Mouse (Mus musculus): ENCODE data around the gene Smoc1.
A peak's percentile ranks its signal among the peaks of the same experiment; 100 is the strongest.

Smoc1 gene

DNA sequence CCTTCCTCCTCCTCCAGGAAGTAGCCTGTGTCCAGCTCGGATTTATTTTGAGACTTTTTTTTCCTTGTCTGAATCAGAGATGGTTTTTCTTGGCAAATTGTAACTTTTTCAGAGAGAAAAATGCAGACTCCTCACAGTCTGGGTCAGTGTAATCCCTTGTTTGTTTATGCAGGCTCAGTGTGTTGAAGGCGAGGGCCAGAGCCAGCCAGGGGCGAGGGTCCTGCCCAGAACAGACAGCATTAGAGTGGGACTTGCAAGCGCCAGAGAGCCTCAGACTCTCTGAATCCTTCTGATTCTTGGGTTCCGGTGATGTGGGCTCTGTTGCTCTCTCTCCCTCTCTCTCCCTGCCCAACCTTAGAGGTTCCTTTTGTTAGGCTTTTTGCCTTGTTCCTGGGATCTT, 53.7 kb downstream of the Smoc1 start:
- DNase-seq (ENCODE audit: low spot score in 2 of 2): no peak

DNA sequence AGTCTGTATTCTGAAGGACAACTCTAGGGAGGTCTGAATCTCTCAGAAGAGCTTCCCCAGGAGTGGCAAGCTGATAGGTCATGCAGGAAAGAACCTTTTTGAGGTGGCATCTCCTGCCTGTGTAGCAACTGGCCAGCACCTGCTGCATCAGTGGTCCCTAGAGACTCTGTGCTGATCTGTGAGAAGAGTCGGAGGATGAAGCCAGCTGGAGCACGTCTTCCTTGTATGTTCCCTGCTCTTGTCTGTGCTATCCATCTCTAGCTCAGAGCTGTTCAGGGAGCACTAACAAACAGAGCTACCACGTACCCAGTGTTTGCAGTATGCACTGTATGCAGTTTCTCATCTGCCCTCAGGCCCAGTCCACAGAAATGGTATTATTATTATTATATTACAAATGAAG, 54.4 kb downstream of the Smoc1 start:
- DNase-seq (ENCODE audit: low spot score in 2 of 2): no peak

DNA sequence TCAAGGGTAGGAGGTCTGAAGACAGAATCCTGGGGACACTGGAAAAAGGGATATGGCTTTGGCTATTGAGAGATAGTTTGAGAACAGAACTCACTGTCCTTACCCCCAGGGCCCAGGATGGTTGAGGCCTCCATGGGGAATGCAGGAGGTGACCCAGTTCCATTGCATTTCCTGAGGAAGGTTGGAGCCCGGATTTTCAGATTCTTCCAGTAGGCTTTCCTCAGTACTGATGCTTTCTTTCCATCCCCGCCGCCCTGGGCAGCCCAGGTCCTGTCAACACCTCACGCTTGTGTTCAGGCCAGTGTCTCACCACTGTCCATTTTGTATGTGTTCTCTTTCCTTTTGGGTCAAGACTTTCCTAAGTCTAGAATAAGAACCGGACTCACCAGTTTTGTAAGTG, 56.5 kb downstream of the Smoc1 start:
- DNase-seq (ENCODE audit: low spot score in 2 of 2): no peak

DNA sequence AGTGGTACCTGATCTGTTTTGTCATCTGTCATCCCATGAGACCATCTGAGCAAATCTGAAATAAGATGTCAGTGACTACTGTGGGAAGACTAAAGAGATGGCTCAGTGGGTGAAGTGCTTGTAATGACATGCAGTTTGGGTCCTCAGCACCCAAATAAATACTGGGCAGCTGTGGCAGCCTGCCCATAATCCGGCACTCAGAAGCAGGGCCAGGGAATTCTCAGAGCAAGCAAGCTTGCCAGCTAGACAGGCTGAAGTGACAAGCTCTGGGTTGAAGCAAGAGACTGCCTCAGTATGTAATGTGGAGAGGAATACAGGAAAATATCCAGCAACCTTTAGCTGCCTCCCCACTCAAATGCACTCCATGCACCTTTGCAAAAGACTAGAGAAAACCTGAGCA, 58.6 kb downstream of the Smoc1 start:
- peak in 1 of 2 experiments; percentile 21 for DNase-seq (ENCODE audit: low spot score in 2 of 2)

DNA sequence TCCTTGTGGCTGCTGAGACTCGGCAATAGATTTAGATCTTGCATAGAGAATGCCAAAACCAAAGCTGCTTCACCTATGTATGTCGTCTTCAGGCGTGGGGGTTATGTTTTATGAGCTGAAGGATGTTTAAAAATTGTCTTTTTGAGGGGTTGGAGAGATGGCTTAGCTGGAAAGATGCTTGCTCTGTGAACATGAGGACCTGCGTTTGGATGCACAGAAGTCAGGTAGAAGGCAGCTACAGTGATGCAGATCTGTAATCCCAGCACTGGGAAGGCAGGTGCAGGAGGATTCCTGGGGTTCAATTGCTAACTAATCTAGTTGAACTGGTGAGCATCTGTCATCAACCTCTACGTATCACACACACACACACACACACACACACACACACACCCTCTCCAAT, 61.5 kb downstream of the Smoc1 start:
- no peak for DNase-seq (ENCODE audit: low spot score in 2 of 2)

DNA sequence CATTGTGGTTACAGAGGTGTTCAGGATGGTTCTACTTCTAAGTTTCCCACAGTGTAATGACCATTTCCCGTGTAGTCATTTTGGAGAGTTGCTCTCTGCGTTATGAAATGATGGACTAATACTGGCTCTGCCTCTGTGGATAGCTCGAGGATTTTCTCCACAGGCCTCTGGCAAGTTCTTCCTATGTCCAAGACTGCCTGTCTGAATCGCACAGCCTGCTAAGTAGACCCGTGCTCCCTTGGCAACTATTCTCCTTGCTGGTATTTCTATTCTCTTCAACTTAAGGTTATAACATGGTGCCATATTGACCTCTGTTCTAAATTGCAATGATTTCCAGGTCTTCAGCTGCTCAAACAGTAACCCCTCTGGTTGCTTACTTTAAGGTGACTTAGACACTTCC, 65.0 kb downstream of the Smoc1 start:
- no peak for DNase-seq (ENCODE audit: low spot score in 2 of 2)

DNA sequence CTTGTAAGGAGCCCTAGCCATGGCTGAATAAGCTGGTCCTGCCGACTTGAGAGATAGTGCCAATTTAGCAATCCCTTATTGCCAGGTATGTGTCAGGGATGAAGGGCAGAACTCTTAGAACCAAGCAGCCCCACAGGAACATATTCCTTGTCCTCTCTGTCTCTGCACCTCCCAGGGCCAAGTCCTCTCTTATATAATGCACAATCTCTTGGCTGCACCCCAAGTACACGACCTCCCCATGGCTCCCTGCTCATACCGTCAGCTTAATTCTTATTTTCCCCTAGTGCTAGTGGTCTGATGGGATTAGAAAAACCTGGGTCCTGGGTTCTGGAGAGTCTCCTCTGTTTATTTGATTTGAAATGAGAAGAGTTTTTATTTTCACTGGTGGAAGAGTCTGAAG, 66.0 kb downstream of the Smoc1 start:
- no peak for DNase-seq (ENCODE audit: low spot score in 2 of 2)

DNA sequence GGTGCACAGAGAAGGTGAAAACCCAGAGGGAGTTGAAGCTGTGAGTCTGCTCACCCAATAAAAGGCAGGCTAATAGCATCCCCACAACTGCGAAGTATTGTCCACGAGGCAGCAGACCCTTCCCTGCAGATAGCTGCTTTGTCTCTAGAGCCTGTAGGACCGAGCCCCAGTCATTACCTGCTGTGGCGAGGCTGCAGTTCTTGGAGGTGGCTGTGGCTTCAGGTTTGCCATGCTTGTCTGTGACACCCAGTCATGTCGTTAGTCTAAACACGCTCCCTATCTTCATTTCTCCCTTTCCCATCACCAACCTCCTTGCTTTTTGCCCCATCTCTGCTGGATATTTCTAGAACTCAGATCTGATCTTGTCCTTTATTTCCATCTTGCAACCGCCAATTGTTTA, 66.6 kb downstream of the Smoc1 start:
- no peak for DNase-seq (ENCODE audit: low spot score in 2 of 2)

DNA sequence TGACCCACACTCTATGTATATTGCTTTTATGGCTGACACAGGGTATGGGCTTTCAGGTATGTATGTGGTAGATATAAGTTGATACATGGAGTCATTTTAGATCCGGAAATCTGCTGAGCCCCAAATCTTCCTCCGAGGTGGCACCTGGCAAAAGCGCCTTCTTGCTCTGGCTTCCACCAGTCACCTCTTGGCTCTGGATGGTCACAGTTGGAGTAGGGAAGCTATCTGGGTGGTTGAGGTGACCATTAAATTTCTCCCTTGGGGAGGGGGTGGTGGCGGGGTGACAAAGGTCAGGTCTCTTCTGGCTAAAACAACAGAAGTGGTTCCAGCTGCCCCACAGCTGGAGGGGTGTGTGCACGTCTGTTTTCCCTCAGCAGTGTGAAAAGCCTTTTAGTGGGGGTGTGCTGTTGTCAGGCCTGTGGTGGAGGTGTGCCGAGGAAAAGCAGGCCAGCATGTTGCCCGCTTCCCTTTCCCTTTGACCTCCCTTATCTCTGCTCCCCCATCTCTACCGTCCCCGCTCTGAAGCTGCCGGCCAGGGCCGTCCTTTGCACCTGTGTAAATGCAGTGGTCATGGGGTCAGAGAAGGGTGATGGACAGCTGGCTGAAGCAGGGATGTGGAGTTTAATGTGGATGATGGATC, 68.3 kb downstream of the Smoc1 start:
- no peak for DNase-seq (ENCODE audit: low spot score in 2 of 2)

DNA sequence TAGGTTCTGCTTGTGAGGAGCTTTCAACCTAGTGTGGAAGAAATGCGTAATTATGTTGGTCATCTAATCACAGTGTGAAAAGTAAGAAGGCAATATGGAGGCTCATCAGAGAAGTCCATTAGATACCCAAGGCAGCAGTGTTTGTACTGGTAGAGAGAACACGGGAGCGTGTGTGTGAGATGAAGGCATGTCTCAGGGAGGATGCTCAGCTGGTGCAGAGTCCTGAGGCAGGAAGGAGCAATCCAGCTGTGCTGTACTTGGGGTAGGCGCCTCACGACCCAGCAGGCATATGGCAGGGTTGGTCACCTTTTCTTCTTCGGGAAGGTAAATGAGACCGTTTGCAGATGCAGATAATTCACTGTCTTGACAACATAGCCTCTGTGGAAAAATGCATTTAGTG, 70.7 kb downstream of the Smoc1 start:
- DNase-seq (ENCODE audit: low spot score in 2 of 2): no peak

DNA sequence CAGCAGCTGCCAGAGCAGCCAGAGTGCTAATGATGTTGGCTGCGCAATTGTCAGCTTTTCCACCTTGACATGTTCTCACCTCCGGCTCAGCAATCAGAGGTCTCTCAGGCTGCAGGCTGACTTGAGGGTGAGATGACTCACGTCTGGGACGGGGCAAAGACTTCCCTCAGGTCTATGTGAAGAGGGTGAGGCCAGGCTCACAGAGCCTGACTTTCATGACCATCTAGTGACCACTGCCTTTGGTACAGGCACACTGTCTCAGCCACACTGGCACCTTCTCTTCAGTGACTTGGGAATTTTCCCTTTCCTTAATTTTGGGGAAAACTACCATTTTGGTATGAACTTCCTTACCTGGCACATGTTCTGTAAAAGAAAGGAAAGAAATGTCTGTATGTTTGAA, 71.1 kb downstream of the Smoc1 start:
- no peak for DNase-seq (ENCODE audit: low spot score in 2 of 2)

DNA sequence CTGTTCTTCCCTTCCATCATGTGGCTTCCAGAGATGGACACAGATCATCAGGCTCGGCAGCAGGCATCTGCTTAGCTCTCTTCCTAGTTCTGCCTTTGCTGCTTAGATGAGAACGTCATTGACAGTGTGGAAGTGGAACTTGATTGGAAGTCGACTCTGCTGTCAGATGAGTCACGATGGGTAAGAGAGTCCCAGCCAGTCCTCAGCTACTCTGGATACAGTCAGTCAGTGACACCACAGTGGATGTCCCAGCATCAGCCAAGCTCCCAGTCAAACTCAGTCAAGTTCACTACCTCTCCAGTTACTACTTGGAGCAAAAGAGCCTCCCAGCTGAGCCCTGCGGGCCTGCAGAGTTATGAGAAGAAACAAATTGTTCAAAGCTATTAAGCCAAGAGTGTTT, 72.6 kb downstream of the Smoc1 start:
- no peak for DNase-seq (ENCODE audit: low spot score in 2 of 2)

DNA sequence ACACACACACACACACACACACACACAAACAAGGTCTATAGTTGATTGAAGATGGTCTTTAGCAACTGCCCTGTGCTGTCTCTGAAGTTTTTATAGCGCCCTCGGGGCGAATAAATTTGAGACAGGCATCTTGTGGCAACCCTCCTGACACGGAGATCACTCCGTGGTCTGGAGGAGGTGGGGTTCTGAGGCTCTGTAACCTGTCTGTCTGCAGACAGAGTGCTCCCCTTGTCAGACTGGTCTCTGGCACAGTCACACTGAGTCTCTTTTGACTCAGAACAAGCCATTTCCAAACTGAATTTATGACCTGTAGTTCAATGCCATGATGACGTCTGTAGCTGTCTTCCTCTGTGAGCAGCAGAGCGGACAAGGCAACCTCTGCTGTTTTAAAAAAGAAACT, 75.1 kb downstream of the Smoc1 start:
- no peak for DNase-seq (ENCODE audit: low spot score in 2 of 2)

DNA sequence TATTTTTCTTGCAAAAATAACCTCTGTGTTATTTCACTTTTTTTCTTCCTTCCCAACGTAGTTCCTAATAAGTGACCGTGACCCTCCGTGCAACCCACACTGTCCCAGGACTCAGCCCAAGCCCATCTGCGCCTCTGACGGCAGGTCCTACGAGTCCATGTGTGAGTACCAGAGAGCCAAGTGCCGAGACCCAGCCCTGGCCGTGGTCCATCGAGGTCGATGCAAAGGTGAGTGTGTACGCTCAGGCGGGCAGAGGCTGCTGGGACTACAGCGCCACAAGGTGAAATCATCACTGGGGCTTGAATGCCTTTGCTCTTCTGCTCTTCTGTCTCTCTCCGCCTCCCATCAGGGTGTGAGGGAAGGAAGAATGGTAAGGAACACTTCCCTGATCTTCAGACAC, 77.9 kb downstream of the Smoc1 start:
- DNase-seq (ENCODE audit: low spot score in 2 of 2): no peak

DNA sequence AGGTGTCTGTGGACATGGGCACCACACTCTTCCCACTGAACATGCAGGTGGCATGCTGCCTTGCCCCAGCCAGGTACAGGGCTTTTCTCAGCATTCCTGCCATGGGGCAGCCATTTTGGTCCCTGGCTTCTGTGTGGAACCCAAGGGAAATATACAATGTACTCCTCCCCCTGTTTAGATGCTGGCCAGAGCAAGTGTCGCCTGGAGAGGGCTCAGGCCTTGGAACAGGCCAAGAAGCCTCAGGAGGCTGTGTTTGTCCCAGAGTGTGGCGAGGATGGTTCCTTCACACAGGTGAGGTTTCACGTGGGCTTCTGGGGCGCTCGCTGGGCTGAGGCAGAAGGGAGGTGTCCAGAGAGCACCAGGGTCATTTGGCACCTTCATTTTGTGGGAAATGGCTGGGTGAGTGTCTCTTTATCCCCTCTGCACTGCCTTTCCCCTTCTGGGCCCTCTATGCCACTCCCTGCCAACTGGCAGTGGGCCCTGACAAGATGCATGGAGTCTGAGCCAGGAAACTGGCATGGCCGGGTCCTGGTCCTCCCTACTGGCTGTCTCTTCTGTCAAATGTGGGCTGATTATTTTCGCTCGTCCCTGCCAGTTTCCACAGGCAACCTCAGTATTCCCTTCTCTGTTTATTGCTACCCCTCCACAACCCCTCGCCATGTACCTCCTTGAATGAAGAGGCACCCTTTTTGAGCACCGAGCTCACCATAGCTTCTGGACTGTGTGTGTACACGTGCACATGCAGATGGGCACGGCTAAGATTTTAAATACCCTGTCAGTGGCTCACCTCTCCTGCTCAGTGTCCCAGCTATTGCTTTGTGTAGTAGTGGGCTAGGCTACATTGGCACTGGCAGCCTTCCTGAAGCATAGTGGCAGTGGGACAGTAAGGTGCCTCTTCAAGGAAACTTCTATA, 79.4 kb downstream of the Smoc1 start:
- DNase-seq (ENCODE audit: low spot score in 2 of 2): peak; percentile 44 to 84

DNA sequence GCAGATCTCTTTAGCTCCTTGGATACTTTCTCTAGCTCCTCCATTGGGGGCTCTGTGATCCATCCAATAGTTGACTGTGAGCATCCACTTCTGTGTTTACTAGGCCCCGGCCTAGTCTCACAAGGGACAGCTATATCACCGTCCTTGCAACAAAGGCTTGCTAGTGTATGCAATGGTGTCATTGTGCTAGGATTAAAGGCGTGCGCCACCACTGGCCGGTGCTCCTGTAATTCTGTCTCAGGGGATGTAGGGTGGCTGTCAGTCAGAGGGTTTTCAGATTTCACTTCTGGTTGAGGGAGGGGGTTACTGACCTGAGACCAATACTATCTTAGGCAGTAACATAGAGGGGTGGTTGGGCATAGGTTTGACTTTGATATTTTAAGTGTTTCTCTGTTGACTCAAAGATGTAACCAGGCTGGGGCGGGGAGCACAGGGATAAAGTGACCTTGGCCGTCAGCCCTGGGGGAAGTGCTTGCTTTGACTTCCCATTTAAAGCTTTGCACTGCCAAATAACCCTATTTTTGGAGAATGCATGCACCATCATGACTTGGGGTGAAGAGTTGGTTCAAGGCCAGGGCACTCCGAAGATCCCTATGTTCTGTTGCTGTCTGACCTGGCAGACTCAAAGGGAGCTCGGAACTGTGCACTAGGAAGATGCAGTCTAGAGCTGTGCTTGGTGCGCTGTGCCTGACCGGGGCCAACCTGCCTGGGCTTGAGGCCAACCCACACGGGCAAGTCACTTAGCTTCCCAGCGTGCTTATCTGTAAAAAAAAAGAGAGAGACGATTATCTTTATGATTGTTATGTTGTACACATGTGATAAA, 80.9 kb downstream of the Smoc1 start:
- DNase-seq (ENCODE audit: low spot score in 2 of 2): no peak

DNA sequence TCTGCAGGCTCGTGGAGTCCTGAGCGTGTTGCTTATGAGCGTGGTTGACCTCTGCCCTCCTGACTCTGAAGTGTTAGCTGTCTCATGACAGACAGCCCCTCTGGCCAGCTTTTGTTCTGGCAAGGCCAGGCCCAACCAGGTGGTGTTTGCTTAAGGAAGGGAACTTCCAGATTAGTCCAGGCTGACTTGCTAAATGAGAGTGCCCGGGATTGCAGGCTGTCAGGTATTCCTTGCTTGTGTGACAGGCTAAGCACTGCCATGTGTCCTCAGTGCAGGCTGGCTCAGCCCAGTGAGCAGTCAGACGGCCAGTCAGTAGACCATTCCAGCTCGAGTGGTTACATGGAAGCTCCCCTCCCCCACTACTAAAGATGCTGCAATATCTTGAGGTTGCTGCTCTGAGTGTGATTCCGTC, 82.0 kb downstream of the Smoc1 start:
- DNase-seq (ENCODE audit: low spot score in 2 of 2): no peak

DNA sequence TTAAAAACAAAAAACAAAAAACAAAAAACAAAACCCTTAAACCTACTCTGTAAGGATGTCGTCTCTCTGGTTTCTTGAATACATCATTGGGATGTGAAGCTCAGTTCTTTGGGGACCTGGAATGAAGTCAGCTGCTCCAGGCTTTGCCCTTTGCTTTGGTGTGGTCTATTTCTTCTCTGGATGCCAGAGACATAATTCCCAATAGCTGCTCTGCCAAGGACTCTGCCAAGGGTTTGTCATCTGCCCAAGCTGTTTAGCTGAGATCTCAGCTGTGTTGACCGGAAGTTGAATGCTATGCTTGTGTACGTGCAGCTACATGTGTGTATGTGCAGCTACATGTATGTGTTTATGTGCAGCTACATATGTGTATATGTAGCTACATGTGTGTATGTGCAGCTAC, 83.4 kb downstream of the Smoc1 start:
- DNase-seq (ENCODE audit: low spot score in 2 of 2): no peak

DNA sequence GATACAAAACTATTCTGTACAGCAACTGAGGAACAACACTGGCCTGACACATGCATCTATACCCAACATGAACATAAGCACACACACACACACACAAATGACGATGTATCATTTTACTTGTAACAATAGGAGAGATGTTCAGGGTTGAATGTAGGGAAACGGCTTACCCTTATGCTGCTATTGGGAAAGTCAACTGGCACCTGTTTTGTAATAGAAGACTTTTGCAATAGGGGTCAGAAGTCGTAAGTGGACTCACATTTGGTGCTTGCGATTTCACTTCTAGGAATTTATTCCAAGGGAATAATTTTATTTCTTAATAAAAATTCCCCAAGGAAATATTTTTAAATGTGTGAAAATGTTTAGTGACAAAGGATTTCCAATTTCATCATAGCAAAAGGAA, 85.7 kb downstream of the Smoc1 start:
- no peak for DNase-seq (ENCODE audit: low spot score in 2 of 2)

DNA sequence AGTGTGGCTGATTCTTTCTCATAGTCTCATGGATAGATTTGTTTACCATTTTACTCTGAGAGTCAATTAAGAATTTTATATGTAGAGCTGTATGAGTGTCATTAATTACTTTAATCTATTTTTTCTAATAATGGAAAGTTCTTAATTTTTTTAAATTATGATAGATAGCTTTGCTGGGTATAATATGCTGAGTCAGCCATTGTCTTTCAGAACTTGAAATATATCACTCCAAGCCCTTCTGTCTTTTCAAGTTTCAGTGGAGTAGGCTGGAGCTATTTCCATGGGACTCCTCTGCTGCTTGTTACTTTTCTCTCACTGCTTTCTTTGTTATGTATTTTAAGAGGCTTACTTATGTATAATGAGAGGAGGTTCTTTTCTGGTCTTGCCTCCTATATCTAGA, 93.7 kb downstream of the Smoc1 start:
- DNase-seq (ENCODE audit: low spot score in 2 of 2): no peak

DNA sequence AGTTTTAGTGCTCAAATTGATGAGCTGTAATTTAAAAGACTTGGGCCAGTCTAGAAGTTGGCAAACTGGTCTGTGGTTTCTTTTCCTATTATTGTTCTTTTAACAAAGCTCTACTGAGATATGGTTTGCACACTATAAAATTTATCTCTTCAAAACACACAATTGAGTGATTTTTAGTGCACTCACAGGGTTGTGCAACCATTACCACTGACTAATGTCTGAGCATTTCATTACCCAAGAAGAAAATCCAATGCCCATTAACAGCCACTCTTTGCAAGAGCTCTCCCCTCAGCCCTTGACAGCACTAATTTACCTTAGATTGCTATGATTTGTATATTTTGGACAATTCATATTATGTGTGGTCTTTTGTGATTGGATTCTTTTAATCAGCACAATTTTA, 97.2 kb downstream of the Smoc1 start:
- no peak for DNase-seq (ENCODE audit: low spot score in 2 of 2)

DNA sequence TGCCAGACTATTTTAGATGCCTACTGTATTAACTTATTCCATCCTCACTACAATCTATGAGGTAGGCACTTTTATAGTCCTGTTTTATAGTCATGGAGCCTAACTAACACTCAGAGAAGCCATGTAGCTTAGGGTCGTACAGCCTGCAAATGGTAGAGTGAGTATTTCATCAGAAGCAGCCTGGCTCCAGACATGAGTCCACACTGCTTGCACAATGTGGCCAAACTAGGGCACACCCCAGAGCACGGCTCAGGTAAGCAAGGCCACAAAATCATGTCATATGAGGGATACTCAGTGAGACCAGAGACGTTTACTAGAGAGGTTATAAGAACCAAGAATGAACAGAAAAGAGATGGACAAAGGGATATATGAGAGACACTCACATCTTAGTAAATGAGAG, 100.2 kb downstream of the Smoc1 start:
- DNase-seq (ENCODE audit: low spot score in 2 of 2): no peak

DNA sequence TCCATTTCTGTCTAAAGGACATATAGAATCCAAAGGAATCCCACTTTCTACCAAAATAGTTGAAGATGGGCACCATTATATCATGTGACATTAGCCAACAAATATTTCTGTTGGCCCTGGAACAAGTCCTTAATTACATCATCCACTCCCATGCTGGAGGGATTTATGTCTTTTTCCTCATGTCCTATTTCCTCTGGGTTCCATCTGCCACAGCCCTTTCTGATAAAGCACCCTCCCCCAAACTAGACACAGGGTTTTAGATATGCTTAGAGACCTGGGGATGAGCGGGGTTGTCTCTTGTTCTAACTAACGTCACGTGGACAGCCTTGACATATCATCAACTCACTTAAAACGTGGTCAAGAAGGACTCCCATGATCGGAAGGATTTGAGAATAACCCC, 102.1 kb downstream of the Smoc1 start:
- no peak for DNase-seq (ENCODE audit: low spot score in 2 of 2)
